Mouse (Mus musculus): ENCODE measurements at regions not wholly inside any gene's neighbourhood (a gene's known extent, or its start where the extent isn't known, plus 50 kb on each side); places are given as distances from the start of the nearest gene placed in this dataset.

DNA sequence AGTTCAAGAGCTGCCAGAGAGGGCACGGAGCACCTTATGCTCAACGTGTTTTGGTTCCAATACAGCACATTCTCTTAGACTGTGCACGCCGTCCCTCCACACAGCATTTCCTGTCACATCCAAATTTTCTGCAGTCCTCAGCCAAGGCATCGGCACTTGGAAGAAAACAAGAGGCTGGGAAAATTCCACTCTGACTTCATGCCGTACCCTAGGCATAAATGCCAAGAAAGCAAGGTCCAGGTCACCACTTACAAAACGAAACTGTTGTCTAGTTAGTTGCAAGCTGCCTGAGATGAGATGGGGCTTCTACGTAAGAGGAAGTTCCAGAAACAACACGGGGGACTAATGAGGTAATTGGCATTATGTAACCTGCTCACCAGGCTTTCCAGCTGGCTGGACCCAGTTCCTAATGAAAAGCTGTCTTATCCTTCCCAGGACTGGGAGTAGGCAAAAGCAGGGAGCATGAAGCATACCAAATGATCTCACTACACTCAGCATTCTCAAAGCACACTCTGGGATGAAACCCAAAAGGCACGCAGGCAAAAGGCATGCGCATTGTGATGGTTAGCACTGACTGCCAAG lies 427.8 kb upstream of the Kif2a start:
- TF ChIP-seq GATA1 (IDR thresholded peaks at IDR 0.05; ENCODE audit: low read length) = no peak
- TF ChIP-seq TAL1 (IDR thresholded peaks at IDR 0.05; ENCODE audit: low read length) = no peak
- no peaks in the 10 kb centered on the region for H3K36me3 ChIP-seq (ENCODE audit: control insufficient read depth)
- H3K4me3 ChIP-seq (replicated peaks) = no peak overlapping the region
- no peaks in the 10 kb centered on the region for H3K27me3 ChIP-seq (ENCODE audit: control insufficient read depth)
- H3K9me3 ChIP-seq (ENCODE audit: control insufficient read depth, low read length) = no peaks in the 10 kb centered on the region
- no peaks in the 10 kb centered on the region for H3K4me1 ChIP-seq (ENCODE audit: control insufficient read depth)

DNA sequence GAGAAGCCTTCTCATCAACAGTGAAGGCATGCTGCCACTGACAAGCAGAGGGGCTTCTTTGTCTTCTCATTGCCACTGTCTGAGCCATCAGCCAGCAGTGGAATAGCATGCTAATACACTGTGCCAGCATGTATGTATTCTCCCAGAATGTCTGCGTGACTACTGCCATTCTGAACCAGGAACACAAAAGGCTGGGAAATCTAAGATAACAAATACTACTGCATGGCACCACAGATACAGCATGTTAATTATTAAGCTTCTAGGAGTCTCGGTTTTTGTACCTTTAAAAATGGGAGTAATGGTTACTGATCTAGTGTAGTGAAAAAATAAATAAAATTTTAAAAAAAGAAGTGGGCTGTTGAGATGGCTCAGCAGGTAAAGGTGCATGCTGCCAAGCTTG lies 425.9 kb upstream of the Kif2a start:
- H3K4me1 ChIP-seq (ENCODE audit: control insufficient read depth) = no peaks in the 10 kb centered on the region
- H3K4me3 ChIP-seq (replicated peaks) = no peak overlapping the region
- no peaks in the 10 kb centered on the region for H3K36me3 ChIP-seq (ENCODE audit: control insufficient read depth)
- H3K9me3 ChIP-seq (ENCODE audit: control insufficient read depth, low read length) = no peaks in the 10 kb centered on the region
- no peak for TF ChIP-seq TAL1 (IDR thresholded peaks at IDR 0.05; ENCODE audit: low read length)
- TF ChIP-seq GATA1 (IDR thresholded peaks at IDR 0.05; ENCODE audit: low read length) = no peak
- H3K27me3 ChIP-seq (ENCODE audit: control insufficient read depth) = no peaks in the 10 kb centered on the region

DNA sequence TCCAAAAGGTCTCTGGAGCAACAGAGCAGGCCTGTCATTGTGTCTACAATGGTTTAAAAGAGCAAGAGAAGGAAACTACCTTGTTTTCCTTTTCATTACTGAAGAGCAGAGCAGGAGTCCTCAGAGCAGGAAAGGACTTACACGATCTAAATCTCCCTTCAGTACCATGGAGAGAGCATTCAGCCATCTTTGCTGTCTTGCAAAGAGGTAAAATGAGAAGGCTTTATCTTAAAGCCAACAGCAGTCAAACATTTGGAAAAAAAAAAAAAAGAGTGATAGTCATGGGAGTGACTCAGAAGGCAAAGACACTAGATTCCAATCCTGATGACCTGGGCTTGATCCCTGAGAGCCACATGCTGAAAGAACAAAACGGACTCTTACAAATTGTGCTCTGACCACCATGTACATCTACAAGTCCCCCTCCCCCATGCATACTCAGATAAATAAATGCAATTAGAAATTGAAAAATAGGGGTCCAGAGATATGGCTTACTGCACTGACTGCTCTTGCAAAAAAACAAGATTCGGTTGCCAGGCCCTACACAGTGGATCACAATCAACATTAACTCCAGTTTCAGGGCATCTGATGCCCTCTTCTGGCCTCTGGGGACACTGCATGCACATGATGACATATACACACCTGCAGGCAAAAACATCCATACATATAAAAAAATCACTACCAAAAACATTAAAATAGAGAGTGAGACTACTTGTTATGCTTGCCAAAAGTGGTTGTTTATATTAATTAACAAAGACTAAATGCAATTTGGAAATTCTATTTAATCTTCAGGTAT lies 397.6 kb upstream of the Kif2a start:
- no peaks in the 10 kb centered on the region for H3K27me3 ChIP-seq (ENCODE audit: control insufficient read depth)
- no peaks in the 10 kb centered on the region for H3K9me3 ChIP-seq (ENCODE audit: control insufficient read depth, low read length)
- TF ChIP-seq GATA1 (IDR thresholded peaks at IDR 0.05; ENCODE audit: low read length) (no peak), TAL1 (IDR thresholded peaks at IDR 0.05; ENCODE audit: low read length) (no peak)
- no peak overlapping the region for H3K4me3 ChIP-seq (replicated peaks)
- no peaks in the 10 kb centered on the region for H3K36me3 ChIP-seq (ENCODE audit: control insufficient read depth)
- no peaks in the 10 kb centered on the region for H3K4me1 ChIP-seq (ENCODE audit: control insufficient read depth)

DNA sequence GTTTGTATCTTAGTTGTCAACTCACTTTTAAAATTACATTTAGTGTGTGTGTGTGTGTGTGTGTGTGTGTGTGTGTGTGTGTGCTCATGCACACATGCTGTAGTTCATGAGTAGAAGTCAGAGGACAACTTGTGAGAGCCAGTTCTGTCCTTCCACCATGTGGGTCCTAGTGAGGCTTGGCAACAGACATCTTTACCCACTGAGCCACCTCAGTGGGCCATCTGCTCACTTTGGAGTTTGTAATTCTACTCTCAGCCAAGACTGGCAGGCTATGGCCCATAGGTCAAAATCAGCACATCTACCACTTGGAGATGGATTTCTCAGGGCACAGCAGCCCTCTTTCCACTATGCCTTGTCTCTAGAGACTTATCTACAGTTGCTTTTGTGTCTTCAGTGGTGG lies 388.3 kb upstream of the Kif2a start:
- Histone ChIP-seq H3K36me3 (ENCODE audit: control insufficient read depth) (no peaks in the 10 kb centered on the region), H3K27me3 (ENCODE audit: control insufficient read depth) (no peaks in the 10 kb centered on the region), H3K4me3 (replicated peaks) (no peak overlapping the region), H3K4me1 (ENCODE audit: control insufficient read depth) (no peaks in the 10 kb centered on the region), H3K9me3 (ENCODE audit: control insufficient read depth, low read length) (no peaks in the 10 kb centered on the region)
- TF ChIP-seq GATA1 (IDR thresholded peaks at IDR 0.05; ENCODE audit: low read length) (no peak), TAL1 (IDR thresholded peaks at IDR 0.05; ENCODE audit: low read length) (no peak)

DNA sequence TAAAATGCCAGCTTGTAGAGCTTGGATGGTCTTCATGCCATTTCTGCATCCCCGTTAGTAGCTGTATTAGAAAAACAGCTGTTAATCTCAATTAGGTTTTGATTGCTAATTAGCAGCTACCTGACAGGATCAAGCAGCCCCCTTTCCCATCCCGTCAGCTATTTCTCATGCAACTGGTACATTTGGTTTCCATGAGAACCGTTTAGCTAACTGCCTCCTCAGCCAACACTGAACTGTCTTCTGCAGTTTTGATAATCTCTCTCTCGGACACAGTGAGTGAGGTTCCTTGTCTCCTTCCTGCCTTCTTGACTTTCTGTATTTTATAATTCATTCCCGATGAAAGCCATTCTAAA lies 385.7 kb upstream of the Kif2a start:
- no peaks in the 10 kb centered on the region for H3K27me3 ChIP-seq (ENCODE audit: control insufficient read depth)
- H3K9me3 ChIP-seq (ENCODE audit: control insufficient read depth, low read length) = no peaks in the 10 kb centered on the region

DNA sequence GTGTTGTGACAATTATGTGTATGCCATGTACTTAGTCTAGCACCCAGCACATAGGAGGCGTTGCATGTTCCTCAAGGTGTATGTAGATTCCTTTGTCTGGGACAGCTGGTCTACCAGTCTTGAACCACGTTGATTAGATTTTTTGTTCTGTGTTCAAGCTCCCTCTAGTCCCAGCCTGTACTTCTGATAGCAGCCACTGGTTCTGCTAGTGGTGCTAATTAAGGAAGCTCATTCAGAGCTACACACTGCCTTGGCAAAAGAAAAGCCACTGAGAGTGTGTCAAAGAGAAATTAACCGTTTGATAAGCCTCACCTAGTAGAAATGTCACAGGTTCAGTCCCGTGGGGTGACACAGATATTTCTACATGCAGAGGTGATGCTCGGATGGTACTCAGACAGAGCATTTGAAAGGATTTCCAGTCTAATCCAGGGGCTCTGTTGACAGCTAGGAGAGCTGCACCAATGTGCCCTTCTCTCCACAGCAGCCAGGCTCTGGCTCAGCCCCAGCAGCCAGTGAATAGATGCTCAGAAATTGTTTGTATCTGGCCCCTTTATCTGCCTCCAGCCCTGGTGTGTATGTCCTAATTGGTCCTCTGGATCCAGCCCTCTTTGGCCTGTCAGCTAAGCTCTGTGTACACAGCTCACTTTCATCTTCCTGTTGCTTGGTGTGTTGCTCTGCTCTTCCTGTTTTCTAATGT lies 385.2 kb upstream of the Kif2a start:
- no peaks in the 10 kb centered on the region for H3K27me3 ChIP-seq (ENCODE audit: control insufficient read depth)
- no peaks in the 10 kb centered on the region for H3K4me1 ChIP-seq (ENCODE audit: control insufficient read depth)
- no peaks in the 10 kb centered on the region for H3K36me3 ChIP-seq (ENCODE audit: control insufficient read depth)
- no peaks in the 10 kb centered on the region for H3K9me3 ChIP-seq (ENCODE audit: control insufficient read depth, low read length)
- H3K4me3 ChIP-seq (replicated peaks) = no peak overlapping the region
- no peak for TF ChIP-seq GATA1 (IDR thresholded peaks at IDR 0.05; ENCODE audit: low read length)
- TF ChIP-seq TAL1 (IDR thresholded peaks at IDR 0.05; ENCODE audit: low read length) = no peak

More for the DNA sequence above, 385.7 kb upstream of the Kif2a start:
- no peak for TF ChIP-seq TAL1 (IDR thresholded peaks at IDR 0.05; ENCODE audit: low read length)
- no peak for TF ChIP-seq GATA1 (IDR thresholded peaks at IDR 0.05; ENCODE audit: low read length)
- Histone ChIP-seq H3K4me1 (ENCODE audit: control insufficient read depth) (no peaks in the 10 kb centered on the region), H3K4me3 (replicated peaks) (no peak overlapping the region), H3K36me3 (ENCODE audit: control insufficient read depth) (no peaks in the 10 kb centered on the region)

DNA sequence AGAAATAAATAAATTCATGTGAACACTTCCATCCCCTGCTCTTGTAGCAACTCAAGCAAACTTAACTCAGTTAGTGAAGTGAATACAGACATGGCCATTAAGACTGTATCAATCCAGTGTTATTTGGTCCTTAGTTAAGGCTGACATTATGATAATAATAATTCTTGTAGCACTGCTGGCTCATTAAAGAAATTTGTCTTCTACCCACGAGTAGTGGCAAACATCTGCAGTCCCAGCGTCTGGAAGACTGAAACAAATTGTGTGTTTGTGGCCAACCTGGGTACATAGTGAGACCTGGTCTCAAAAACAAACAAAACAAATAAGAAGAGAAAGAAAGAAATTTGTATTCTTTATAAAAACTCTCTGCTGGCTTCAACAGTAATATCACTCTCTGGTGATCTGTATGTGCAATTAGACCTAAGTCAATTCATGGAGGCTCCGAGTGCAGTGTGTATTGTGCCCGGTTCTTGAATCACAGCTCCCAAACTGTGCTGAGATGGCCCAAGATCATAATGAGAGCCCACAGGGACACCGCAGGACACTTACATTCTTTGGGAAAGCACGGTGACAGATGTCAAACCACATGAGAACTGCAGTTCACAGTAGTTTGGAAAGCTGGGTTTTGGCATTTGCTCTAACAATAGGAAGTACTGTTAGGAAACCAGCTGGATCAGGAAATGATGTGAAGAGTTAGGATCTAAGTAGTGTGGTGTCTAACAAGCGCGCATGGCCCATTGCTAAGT lies 376.9 kb upstream of the Kif2a start:
- Histone ChIP-seq H3K36me3 (ENCODE audit: control insufficient read depth) (no peaks in the 10 kb centered on the region), H3K27me3 (ENCODE audit: control insufficient read depth) (no peaks in the 10 kb centered on the region), H3K9me3 (ENCODE audit: control insufficient read depth, low read length) (no peaks in the 10 kb centered on the region), H3K4me1 (ENCODE audit: control insufficient read depth) (no peaks in the 10 kb centered on the region), H3K4me3 (replicated peaks) (no peak overlapping the region)
- TF ChIP-seq GATA1 (IDR thresholded peaks at IDR 0.05; ENCODE audit: low read length) (no peak), TAL1 (IDR thresholded peaks at IDR 0.05; ENCODE audit: low read length) (no peak)

DNA sequence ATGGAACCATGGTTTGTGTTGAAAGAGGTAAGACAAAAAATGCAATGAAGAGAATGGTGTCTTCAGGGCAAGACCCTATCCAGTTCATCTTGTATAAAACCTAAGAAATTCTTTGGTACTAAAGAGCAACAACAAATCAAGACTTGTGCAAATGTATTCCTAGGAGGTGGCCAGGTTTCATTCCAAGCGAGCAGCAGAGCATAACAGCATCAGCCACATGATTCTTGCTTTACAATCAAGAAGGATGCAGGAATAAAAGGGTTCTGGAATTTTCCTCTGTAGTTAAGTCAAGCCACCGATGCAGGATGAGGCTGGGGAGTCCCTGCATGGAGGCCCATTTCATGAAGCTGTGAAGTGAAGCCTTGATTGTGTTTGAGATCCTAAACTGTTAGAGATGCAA lies 374.1 kb upstream of the Kif2a start:
- Histone ChIP-seq H3K36me3 (ENCODE audit: control insufficient read depth) (no peaks in the 10 kb centered on the region), H3K9me3 (ENCODE audit: control insufficient read depth, low read length) (no peaks in the 10 kb centered on the region), H3K27me3 (ENCODE audit: control insufficient read depth) (no peaks in the 10 kb centered on the region), H3K4me1 (ENCODE audit: control insufficient read depth) (no peaks in the 10 kb centered on the region), H3K4me3 (replicated peaks) (no peak overlapping the region)
- no peak for TF ChIP-seq GATA1 (IDR thresholded peaks at IDR 0.05; ENCODE audit: low read length)
- no peak for TF ChIP-seq TAL1 (IDR thresholded peaks at IDR 0.05; ENCODE audit: low read length)

DNA sequence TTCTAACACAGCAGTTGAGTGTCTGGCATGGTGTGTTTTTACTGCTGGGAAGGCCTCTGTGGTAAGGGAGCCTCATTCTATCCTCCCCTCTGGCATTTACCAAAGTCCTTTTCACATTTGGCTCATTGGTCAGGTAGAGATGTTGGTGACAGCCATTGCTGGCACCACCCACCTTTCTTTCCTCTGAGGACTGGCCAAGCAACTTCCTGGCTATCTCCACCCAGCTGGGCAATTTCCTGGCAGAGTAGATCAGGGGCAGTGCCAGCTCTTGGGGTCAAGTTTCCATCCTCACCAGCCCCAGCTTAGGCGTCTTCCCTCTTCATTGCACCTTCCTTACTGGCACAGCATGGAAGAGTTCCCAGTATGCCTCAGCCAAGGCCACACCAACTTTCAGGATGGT lies 372.5 kb upstream of the Kif2a start:
- TF ChIP-seq TAL1 (IDR thresholded peaks at IDR 0.05; ENCODE audit: low read length) (no peak), GATA1 (IDR thresholded peaks at IDR 0.05; ENCODE audit: low read length) (no peak)
- Histone ChIP-seq H3K4me1 (ENCODE audit: control insufficient read depth) (no peaks in the 10 kb centered on the region), H3K27me3 (ENCODE audit: control insufficient read depth) (no peaks in the 10 kb centered on the region), H3K4me3 (replicated peaks) (no peak overlapping the region), H3K9me3 (ENCODE audit: control insufficient read depth, low read length) (no peaks in the 10 kb centered on the region), H3K36me3 (ENCODE audit: control insufficient read depth) (no peaks in the 10 kb centered on the region)
